Mouse (Mus musculus) telencephalon, adult 2 months (tissue): Measurements from ENCODE around the gene Btbd17.

Experiments
- DNase-seq: peaks from one replicate; pipeline ENCODE4 v3.0.0-alpha.2; 2011; ENCODE audit warnings: low read depth, low spot score

Btbd17 gene

GRCm38 (mm10) chr11:114764820-114765818, 30.6 kb downstream of the Btbd17 start, which contains the start of gene Kif19a:
Gene Kif19a (plus strand): TSS chr11:114765388.
- no peak for DNase-seq

- no peak for DNase-seq
These were observed 48.1 kb downstream of the Btbd17 start for GRCm38 (mm10) chr11:114747564-114748138.

GRCm38 (mm10) chr11:114745134-114745533, 50.6 kb downstream of the Btbd17 start:
- no peak for DNase-seq

GRCm38 (mm10) chr11:114741451-114741850, 54.3 kb downstream of the Btbd17 start:
- DNase-seq, result no peak
